Mouse (Mus musculus) layer of hippocampus, postnatal 25 days (tissue): Measurements from ENCODE around the gene Ndufv1. TPM values are rescaled to one million over a fixed set of nuclear protein-coding genes. Genes with fewer than 3 reads are reported as not detected.
"Not testable (repeated sequence)": the region's sequence is repeated elsewhere in the genome, so short reads cannot be mapped to it uniquely, and the experiment has no call there.

Source experiments
- DNase-seq, 2 experiments: peaks; one replicate each; pipeline ENCODE4 v3.0.0; 2022; ENCODE audit warnings: mixed read lengths in 2 of 2, low spot score in 1 of 2; ENCODE audit errors: extremely low spot score in 1 of 2
- total RNA-seq, 2 experiments: library from RNA; stranded (reverse); gene quantifications; 2 replicates each; pipeline ENCODE4 v1.2.3; 2021

Ndufv1 gene
- total RNA-seq: 100 to 1,000 TPM; 222 to 263 TPM

DNA sequence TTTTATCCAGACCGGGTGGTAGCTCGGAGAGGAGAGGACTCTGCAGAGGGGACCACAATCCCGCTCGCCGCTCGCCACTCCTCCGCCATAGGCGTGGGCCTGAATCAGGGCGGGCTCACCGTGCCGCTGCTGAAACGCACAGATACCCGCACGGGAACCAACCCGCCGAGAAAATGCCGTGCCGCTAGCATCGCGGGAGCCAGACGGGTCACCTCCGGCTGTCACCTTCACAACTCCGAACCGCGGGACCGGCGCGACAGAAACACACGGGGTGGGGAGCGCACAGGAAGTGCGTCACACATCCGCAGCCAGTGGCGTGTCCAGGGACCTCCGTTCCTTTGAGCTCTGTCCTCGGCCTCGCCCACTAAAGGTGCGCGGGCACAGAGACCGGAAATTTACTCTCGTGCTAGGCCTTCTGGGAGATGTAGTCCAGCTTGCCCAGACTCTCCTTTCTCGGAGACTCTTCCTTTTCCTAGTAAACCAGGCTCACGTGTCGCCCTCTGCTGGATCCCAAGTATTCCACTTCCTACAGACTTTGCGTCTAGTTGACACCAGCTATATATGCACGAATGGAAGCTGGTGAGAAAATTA lies at the start of gene Ndufv1:
Gene Ndufv1, minus strand, starts transcription at position 375 of the 591 bp plus-strand sequence.
- peak; percentile 85 to 87 for DNase-seq

DNA sequence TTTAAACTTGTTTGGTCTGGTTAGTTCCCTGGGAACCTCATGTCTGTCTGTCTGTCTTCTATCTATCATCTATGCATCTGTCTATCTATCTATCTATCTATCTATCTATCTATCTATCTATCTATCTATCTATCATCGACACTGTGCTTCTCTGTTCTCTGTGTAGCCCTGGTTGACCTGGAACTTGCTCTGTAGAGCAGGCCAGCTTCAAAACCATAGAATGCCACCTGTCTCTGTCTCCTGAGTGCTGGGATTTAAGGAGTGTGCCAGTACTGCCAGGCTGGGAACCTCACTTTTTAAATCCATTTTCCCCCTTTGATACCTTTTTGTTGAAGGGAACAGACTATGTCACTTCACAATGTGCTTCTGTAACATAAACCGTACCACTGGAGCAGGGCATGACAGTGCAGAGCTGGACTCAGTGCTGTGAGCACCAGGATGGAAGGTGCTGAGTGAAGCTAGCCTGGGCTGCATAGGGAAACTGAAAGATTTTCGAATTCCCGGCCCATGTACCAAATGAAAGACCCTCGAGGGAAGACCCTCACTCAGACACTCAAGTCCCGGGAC lies 48.4 kb upstream of the Ndufv1 start:
- DNase-seq: no peak

DNA sequence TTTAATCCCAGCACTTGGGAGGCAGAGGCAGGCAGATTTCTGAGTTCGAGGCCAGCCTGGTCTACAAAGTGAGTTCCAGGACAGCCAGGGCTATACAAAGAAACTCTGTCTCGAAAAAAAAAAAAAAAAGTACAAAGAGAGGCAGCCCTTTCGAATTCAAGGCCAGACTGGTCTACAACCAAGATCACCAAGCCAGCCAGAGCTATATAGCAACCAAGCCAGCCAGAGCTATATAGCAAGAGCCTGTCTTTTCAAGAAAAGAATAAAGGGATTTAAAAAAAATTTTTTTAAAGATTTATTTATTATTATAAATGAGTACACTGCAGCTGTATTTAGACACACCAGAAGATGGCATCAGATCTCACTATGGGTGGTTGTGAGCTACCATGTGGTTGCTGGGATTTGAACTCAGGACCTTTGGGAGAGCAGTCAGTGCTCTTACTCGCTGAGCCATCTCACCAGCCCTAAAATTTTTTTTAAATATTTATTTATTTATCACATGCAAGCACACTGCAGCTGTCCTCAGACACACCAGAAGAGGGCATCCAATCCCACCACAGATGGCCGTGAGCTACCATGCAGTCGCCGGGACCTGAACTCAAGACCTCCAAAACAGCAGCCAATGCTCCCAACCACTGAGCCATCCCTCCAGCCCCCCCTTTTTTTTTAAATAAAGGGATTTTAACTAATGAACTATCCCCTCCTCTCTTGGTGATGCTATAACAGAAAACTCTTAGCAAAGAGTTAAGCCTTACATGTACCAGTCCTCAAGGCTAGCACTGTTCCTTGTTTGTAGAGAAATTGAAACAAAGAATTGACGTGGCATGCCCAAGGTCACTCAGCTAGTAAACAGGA lies 47.7 kb upstream of the Ndufv1 start:
- DNase-seq: not testable (repeated sequence)

DNA sequence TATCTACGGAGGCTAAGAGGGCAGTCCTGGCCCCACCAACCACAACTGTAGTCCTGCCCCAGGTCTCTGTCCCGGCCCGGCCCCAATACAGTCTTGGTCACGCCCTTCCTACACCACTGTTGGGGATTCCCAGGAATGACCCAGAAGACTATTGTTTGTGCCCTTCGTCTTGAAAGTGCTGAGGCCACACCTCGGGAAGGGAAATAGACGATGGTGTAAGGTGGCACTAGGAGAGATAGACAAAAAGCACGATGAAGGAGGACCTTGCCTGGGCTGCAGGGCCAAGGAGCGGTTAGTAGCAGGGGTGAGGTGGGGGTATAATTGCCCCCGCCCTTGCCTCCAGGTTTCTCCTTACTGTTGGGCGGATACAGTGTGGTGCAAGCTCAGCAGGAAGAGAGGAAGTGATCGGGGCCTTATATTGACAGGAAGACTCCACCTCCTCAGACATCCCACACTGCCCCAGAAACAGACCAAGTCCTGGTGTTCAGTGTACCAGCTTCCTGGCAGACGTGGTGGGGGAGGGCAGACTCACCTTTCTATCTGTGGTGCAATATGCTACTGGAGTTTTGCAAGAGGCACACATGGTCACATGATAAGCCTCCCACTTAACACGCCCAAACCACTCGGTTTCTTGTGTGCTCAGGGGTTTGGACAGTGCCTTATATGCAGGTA lies 46.6 kb upstream of the Ndufv1 start, which contains the start of gene Gstp3:
Gene Gstp3, minus strand, starts transcription at position 501 of the 672 bp plus-strand sequence.
- no peak for DNase-seq

DNA sequence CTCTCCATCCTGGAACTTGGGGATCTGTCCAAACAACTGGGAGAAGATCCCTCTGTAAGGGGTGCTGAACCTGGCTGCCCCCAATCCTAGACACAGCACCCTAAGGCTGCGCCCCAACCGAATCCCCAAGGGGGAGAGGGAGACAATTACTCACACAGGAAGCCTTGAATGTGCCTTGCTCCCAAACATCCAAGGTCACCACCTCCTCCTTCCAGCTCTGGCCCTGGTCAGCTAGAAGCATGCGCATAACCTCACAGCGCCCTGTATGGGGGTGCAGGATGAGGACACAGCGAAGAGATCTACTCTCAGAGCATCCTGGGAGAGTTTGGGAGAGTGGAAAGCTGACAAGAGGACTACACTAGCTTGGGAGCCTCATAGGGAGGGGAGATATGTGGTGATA lies 46.0 kb upstream of the Ndufv1 start:
- no peak for DNase-seq

DNA sequence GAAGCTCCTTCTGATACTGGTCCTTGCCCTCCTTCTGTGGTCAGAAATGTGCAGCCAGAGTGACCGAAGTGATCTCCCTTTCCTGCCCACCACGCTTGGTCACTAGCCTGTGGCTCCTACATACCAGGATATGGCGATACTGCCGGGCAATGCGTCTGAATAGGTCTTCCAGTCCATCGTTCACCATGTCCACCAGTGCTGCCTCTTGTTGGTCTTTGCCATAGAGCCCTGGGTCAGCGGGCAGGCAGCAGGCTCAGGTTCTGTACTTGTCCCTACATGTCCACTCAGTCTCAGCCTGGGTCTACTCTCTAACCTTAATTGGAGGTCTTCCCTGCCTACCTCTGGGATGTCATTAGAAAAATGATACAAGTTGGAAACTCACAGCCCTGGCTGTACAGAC lies 45.4 kb upstream of the Ndufv1 start:
- DNase-seq: no peak

DNA sequence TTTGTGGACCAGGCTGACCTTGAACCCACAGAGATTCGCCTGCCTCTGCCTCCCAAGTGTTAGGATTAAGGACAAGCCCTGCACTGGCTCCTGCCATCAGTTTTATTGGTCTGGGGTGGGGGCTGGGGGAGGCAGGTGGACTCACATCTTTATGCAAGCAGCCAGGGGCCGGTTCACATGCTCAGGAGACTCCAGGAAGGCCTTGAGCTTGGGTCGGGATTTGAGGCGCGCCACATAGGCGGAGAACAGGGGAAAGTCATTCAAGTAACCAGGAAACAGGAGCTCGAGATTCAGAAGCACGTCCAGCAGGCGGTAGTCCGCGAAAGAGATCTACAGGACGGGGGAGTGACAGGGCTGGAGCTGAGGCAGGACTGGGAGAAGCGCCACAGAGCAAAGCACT lies 44.8 kb upstream of the Ndufv1 start:
- no peak for DNase-seq

DNA sequence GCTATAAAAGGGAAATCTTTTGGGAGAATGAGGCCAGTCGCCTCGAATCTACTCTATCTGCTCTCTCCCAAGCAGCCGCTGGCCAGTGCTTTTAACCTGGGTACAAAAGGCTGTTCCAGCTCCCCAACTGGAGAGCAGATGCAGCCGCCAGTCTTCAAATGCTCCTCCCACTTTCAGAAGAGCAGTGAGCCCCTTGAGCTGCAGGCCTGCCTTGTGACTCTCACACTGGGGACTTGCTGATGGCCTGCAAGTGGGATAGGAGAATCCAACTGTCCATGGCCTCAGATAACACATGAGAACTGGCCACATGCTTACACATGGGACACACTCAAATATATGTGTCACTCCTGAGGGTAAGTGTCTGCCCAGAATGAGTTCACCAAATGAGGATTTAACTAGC lies 44.1 kb upstream of the Ndufv1 start:
- DNase-seq: no peak

DNA sequence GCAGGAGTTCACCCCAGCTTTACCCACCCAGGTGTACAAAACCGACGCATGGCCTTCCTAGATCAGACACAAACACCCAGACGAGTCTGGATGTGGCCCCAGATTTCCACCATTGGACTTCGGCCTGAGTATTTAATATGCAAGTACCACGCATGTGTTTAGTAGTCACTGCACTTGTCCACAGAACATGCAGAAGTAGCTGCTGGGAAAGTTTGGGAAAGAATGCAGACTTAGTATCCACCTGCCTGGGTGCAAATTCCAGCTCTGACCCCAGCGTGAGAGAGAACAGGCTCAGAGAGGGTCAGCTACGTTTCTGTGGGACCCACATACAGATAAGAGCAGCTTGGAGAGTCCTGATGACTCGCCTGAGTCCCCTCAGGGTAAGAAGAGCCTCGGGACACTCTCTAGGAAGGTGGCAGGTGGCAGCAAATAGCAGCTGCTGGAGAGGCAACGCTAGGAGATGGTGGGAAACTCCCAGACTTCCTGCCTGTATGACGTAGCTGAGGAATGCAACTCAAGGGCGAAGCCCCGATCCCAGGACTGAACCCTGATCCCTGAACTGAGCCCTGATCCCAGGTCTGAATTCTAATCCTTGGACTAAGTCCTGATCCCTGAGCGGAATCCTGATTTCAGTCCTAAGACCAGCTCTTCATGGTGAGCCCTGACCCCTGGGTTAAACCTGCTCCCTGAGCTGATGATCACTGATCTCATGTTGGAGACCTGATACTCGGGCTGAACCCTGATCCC lies 43.5 kb upstream of the Ndufv1 start:
- DNase-seq: no peak

DNA sequence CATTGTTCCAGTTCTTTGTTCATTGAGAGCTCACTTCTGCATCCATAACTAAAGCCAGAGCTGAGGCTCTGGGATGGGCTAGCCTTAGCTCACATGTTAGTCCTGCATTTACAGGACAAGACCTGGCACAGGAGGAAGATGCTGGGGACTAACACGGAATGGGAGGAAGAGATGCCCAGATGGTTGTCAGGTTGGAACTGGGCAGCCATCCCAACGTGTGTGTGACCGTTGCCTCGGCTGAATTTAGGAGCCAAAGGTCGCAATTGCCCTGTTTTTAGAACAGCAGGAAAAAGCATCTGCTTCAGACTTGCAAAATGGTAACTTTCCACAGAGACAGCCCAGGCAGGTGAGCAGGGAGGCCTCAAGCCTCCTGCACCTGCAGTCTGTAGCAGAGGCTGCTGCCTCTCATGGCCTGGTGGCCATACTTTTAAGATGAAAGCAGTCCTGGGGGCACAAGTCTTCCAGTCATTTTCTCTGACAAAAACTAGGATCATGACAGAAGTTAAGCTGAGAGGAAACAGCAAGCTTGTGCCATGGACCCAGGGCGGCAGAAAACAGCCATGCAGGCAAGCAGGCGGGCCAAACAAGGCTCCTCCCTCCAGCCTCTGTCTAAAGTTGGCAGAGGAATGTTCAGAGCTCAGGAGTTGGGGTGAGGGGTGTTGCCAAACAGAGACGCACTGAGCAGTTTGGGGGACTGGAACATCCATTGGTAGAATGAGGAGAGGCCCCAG lies 42.8 kb upstream of the Ndufv1 start:
- DNase-seq: no peak

DNA sequence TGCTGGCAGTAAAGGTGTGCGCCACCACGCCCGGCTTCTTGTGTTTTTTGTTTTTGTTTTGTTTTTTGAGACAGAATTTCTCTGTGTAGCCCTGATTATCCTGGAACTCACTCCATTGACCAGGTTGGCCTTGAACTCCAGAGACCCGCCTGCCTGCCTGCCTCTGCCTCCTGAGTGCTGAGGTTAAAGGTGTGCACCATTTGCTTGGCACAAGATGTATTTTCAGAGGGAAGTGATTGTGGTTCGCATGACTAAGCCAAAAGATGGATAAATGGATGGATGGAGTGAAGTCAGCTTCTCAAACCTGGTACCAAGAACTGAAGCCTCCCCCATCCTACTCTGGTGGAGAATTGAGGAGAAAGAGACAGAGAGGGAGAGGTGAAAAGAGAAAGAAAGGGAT lies 42.0 kb upstream of the Ndufv1 start:
- DNase-seq: no peak

DNA sequence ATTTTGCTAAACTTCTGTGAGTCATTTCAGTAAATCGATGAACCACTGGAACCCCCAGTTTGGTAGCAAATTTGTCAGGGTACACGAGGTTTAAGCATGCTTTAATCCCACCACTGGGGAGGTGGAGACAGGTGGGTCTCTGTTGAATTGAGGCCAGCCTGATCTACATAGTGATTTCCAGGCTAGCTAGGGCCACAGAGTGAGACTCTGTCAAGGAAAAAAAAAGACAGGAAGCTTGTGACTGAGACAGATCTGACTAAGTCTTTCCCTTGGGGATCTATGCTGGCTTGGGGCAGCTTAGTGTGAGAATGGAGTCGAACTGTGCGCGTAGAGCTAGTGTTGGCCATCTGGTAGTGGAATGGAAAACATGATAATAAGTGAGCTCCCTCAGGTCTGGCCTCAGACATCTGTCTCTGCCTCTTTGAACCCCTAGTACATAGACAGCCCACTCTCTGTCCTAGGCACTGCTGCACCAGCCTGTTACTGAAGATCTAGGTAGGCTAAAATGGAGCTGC lies 40.0 kb upstream of the Ndufv1 start:
- DNase-seq: no peak

DNA sequence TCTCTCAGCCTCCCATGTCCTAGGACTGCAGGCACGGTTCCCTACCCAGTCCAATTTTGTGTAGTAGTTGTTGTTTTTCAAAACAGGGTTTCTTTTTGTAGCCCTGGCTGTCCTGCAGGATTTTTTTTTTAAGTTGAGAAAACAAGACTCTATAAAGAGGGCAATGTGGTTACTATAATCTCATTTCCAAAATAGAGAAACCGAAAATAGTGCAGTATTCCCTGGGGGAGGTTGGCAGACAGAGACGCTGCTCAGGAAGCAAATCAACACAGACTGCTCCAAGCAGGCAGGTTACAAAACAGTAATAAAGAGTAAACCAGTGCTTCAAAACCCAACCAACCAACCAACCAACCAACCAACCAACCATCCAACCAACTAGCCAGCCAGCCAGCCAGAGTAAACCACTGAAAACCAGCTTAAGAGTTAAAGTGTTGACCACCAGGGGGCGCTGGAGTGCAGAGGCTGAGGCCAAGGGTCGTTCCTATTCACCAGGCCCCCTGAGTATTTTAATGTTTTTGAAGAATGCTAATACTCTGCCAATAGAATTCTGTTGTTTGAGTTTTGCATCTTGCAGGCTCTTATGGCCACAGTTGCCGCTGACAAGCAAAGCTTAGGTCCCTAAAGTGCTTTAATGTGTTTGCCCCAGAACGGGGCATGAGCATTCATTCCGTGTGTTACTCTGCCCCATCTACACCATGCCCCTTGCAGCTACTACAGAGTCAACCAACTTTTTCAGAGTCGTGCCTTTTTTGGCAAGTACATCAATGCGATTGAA lies 39.3 kb upstream of the Ndufv1 start:
- peak; percentile 56 to 82 for DNase-seq

DNA sequence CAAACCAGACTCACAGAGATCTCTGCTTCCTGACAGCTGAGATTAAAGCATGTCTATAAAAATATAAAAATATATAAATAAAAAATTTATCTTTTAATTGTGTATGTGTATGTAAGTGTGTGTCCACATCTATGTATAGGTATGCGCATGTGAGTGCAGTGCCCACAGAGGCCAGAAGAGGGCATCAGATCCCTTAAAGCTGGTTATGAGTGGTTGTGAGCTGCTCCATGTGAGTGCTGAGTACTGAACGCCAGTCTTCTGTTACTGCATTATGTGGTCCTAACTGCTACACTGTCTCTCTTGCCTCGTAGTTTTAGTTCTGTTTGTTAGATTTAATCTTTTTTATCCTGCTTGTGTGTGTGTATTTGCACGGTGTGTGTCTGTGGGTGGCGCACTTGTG lies 38.4 kb upstream of the Ndufv1 start:
- no peak for DNase-seq

DNA sequence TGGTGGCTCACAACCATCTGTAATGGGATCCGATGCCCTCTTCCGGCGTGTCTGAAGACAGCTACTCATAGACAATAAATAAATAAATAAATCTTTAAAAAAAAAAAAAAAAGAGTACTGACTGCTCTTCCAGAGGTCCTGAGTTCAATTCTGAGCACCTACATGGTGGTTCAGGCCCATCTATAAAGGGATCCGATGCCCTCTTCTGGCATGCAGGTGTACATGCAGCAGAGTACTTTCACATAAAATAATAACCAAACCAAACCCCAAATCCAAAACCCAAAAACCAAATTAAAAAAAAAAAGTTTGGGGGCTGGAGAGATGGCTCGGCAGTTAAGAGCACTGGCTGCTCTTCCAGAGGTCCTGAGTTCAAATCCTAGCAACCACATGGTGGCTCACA lies 36.5 kb upstream of the Ndufv1 start:
- DNase-seq: not testable (repeated sequence)

DNA sequence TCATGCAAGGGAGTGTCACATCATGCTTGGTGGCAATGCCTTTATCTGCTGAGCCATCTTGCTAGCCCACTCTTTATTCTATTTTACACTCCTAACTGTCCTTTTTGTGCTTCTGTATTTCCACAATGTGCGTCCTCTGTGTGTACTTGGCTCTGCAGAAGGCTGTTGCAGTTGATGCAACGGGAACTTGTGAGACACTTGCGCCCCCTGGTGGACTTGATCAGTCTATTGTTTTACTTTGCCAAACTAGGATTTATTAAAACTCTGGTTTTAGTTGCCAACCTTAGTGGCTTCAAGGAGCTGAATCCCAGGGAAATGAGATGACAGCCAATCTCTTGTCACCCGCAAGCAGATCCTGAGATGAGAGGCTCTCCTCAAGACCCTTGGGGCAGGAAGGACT lies 35.3 kb upstream of the Ndufv1 start:
- DNase-seq: peak; percentile 36 to 84

DNA sequence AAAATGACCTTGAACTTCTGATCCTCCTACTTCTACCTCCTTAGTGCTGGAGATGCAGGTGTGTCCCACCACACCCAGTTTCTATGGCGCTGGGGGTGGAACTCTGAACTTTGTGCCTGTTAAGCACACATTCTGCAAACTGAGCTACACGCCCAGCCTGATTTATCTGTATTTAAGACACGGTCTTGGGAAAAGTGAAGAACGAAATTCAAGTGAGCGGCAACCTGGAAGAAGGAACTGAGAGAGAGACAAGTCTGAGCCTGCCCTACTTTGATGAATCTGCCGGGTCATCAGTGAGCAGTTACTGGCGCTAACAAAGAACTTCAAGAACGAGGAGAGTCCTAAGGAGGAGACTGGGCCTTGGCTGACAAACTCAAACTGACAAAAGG lies 34.3 kb upstream of the Ndufv1 start:
- no peak for DNase-seq

DNA sequence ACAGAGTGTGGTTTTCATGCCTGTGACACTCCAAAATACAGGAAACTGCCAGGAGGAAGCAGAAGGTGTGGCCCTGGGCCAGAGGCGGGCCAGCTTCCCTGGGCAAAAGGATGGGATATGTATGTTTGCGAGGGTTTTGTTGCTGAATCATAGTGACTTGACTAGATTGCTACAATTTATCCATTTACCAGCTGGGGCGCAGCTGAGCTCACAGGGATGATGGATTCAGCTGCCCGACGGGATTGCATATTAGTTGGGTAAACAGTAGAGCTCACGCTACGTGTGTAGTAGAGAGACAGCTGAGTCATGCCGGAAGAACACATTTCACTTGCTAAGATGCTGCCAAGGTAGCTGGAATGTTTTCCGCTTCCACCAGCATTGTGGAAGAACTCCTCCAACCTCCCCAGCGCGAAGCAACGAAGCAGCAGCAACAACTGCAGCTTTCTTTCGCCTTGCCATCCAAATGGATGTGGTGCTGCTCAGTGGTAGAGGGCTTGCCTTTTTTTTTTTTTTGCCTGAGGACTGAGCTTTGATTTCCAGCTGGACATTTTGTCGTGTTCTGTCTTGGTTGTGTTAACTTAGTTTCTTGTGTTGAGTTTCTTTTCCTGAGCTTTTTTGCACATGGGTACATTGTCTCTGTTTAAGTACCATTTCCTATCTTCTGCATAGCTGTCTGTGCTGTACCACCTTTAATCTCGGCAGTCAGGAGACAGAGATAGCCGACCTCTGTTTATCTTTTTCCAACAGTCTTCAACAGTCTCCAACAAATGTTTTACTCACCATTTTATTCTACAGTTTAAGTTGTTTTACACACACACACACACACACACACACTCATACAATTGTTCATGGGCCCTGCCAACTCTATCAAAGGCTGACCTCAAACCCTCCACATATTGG lies 33.6 kb upstream of the Ndufv1 start, which contains the start of gene Gstp2:
Gene Gstp2, minus strand, starts transcription at position 58 of the 900 bp plus-strand sequence.
- peak; percentile 58 to 59 for DNase-seq
